Mouse (Mus musculus) liver, embryonic 16.5 days (tissue): ENCODE results near the gene Gm49333. TPM values are rescaled to one million over a fixed set of nuclear protein-coding genes. Genes with fewer than 3 reads are reported as not detected.

ENCODE experiments used
- ATAC-seq: fragments of 200-750 bp; cut with Nextera tagmentation; 2 replicates; pipeline ENCODE4 v1.8.0; 2017; ENCODE audit warnings: low read depth, mild to moderate bottlenecking, moderate number of reproducible peaks, moderate library complexity
- H3K27ac ChIP-seq: fragments of 300-500 bp; sonication (generic); 2 replicates; pipeline ENCODE4 v1.5.1; 2014; ENCODE audit warnings: mild to moderate bottlenecking, low read length
- H3K27me3 ChIP-seq: fragments of 300-500 bp; sonication (generic); 2 replicates; pipeline ENCODE4 v1.6.1; 2014; ENCODE audit warnings: low read depth, low read length, mixed read lengths; ENCODE audit not compliant: control insufficient read depth, insufficient read depth
- H3K36me3 ChIP-seq: fragments of 300-500 bp; sonication (generic); 2 replicates; pipeline ENCODE4 v1.6.1; 2014; ENCODE audit warnings: mild to moderate bottlenecking; ENCODE audit not compliant: control insufficient read depth, insufficient read depth
- H3K4me1 ChIP-seq: fragments of 300-500 bp; sonication (generic); 2 replicates; pipeline ENCODE4 v1.6.1; 2014; ENCODE audit warnings: low read depth, low read length, mixed read lengths; ENCODE audit not compliant: control insufficient read depth
- H3K4me2 ChIP-seq: fragments of 300-500 bp; sonication (generic); 2 replicates; pipeline ENCODE4 v1.6.1; 2014; ENCODE audit warnings: low read depth, low read length, mixed read lengths
- H3K4me3 ChIP-seq: fragments of 300-500 bp; sonication (generic); 2 replicates; pipeline ENCODE4 v1.5.1; 2014; ENCODE audit warnings: low read depth, mild to moderate bottlenecking, low read length
- H3K9ac ChIP-seq: fragments of 300-500 bp; sonication (generic); 2 replicates; pipeline ENCODE4 v1.6.1; 2014; ENCODE audit warnings: low read depth, low read length
- H3K9me3 ChIP-seq: fragments of 300-500 bp; sonication (generic); replicated peaks from 2 replicates; pipeline ENCODE4 v1.6.1; 2016; ENCODE audit warnings: low read length; ENCODE audit not compliant: control insufficient read depth
- WGBS: fragments of 180-500 bp; shearing (Covaris S2); extraction: QIAGEN DNeasy Blood & Tissue Kit; methylation state at CpG from one replicate; pipeline ENCODE4 v1.1.7; 2014; ENCODE audit not compliant: insufficient replicate concordance; 5-methylcytosine and 5-hydroxymethylcytosine counted together
- polyA plus RNA-seq: library from polyadenylated mRNA; unstranded; fragments of >200 nt; fragmentation: Nextera tagmentation; extraction: Ambion mirVana; gene quantifications from 2 replicates; pipeline ENCODE4 v1.2.1, GENCODE M21; 2015

Gene Gm49333
- polyA plus RNA-seq, 1 experiment from 2014 or later: not detected

GRCm38 (mm10) chr16:20621991-20622685 is 10.7 kb downstream of the Gm49333 start:
- no peaks in the 10 kb centered on the region for H3K36me3 ChIP-seq
- H3K27ac ChIP-seq: no peak overlapping the region
- peak overlapping the region; percentile 60 for H3K9ac ChIP-seq
- ATAC-seq: peak; percentile 58
- peak overlapping the region; percentile 97 for H3K4me2 ChIP-seq
- H3K4me1 ChIP-seq: peaks cover 29% of the 10 kb centered on the region
- H3K9me3 ChIP-seq: no peaks in the 10 kb centered on the region
- H3K4me3 ChIP-seq: peak overlapping the region; percentile 72
- peaks cover 70% of the 10 kb centered on the region for H3K27me3 ChIP-seq
- WGBS: under 1% methylated on average over 37 of the region's 37 CpGs

- Histone ChIP-seq H3K9me3 (no peaks in the 10 kb centered on the region), H3K27ac (no peak overlapping the region), H3K4me1 (peaks cover 29% of the 10 kb centered on the region), H3K9ac (no peak overlapping the region), H3K27me3 (peaks cover 66% of the 10 kb centered on the region), H3K4me3 (no peak overlapping the region), H3K36me3 (no peaks in the 10 kb centered on the region), H3K4me2 (no peak overlapping the region)
- ATAC-seq: no peak
- WGBS: 45% methylated on average over 2 of the region's 2 CpGs
Measured at GRCm38 (mm10) chr16:20623211-20623610, 11.8 kb downstream of the Gm49333 start.

GRCm38 (mm10) chr16:20628871-20629391 is 17.5 kb downstream of the Gm49333 start:
- H3K9ac ChIP-seq: no peak overlapping the region
- H3K4me2 ChIP-seq: no peak overlapping the region

GRCm38 (mm10) chr16:20629731-20630634 is 18.6 kb downstream of the Gm49333 start, which contains the start of gene Ece2:
Gene Ece2, plus strand, starts transcription at chr16:20629828.
- Histone ChIP-seq H3K4me2 (peak within 1 kb of the TSS; percentile 54), H3K9me3 (no peaks in the 10 kb centered on the region), H3K36me3 (no peaks in the 10 kb centered on the region), H3K9ac (peak within 1 kb of the TSS; percentile 26; the same call in 1 of the 2 replicates), H3K27ac (no peak within 1 kb of the TSS), H3K4me3 (peak within 1 kb of the TSS; percentile 42), H3K4me1 (peaks cover 4% of the 10 kb centered on the region), H3K27me3 (peaks cover 37% of the 10 kb centered on the region)
- WGBS: 10% methylated on average over 54 of the region's 54 CpGs
- no peak for ATAC-seq

More at GRCm38 (mm10) chr16:20628871-20629391, 17.5 kb downstream of the Gm49333 start:
- Histone ChIP-seq H3K4me3 (no peak overlapping the region), H3K27me3 (peaks cover 41% of the 10 kb centered on the region), H3K4me1 (peaks cover 4% of the 10 kb centered on the region), H3K27ac (no peak overlapping the region), H3K36me3 (no peaks in the 10 kb centered on the region), H3K9me3 (no peaks in the 10 kb centered on the region)
- ATAC-seq: no peak
- WGBS: 52% methylated on average over 11 of the region's 11 CpGs

- no peaks in the 10 kb centered on the region for H3K9me3 ChIP-seq
- no peaks in the 10 kb centered on the region for H3K36me3 ChIP-seq
- H3K9ac ChIP-seq: no peak overlapping the region
- H3K4me2 ChIP-seq: no peak overlapping the region
- ATAC-seq: no peak
- WGBS: 62% methylated on average over 8 of the region's 8 CpGs
- H3K27ac ChIP-seq: no peak overlapping the region
- H3K4me3 ChIP-seq: no peak overlapping the region
- H3K27me3 ChIP-seq: peaks cover under 1% of the 10 kb centered on the region; the same call in 1 of the 2 replicates
- H3K4me1 ChIP-seq: no peaks in the 10 kb centered on the region
Measured at GRCm38 (mm10) chr16:20637410-20637809, 26.0 kb downstream of the Gm49333 start.

GRCm38 (mm10) chr16:20638367-20638766 is 27.0 kb downstream of the Gm49333 start:
- 73% methylated on average over 8 of the region's 8 CpGs for WGBS
- ATAC-seq: no peak
- no peaks in the 10 kb centered on the region for H3K4me1 ChIP-seq
- H3K36me3 ChIP-seq: no peaks in the 10 kb centered on the region
- no peak overlapping the region for H3K4me3 ChIP-seq
- no peak overlapping the region for H3K4me2 ChIP-seq
- no peak overlapping the region for H3K27ac ChIP-seq
- H3K9ac ChIP-seq: no peak overlapping the region
- H3K27me3 ChIP-seq: no peaks in the 10 kb centered on the region; the same call in 1 of the 2 replicates
- H3K9me3 ChIP-seq: no peaks in the 10 kb centered on the region

GRCm38 (mm10) chr16:20642161-20642560 is 30.8 kb downstream of the Gm49333 start:
- Histone ChIP-seq H3K9me3 (no peaks in the 10 kb centered on the region), H3K27me3 (no peaks in the 10 kb centered on the region; the same call in 1 of the 2 replicates), H3K4me2 (no peak overlapping the region), H3K4me3 (no peak overlapping the region), H3K27ac (no peak overlapping the region), H3K4me1 (no peaks in the 10 kb centered on the region), H3K36me3 (no peaks in the 10 kb centered on the region), H3K9ac (no peak overlapping the region)
- ATAC-seq: no peak
- WGBS: 3% methylated on average over 8 of the region's 8 CpGs

GRCm38 (mm10) chr16:20643911-20644310 is 32.5 kb downstream of the Gm49333 start:
- H3K36me3 ChIP-seq: no peaks in the 10 kb centered on the region
- H3K9ac ChIP-seq: no peak overlapping the region
- H3K4me3 ChIP-seq: no peak overlapping the region
- ATAC-seq: no peak
- WGBS: 62% methylated on average over 7 of the region's 7 CpGs
- H3K27ac ChIP-seq: no peak overlapping the region
- no peaks in the 10 kb centered on the region for H3K9me3 ChIP-seq
- no peaks in the 10 kb centered on the region for H3K4me1 ChIP-seq
- no peaks in the 10 kb centered on the region for H3K27me3 ChIP-seq
- H3K4me2 ChIP-seq: no peak overlapping the region
